Mouse (Mus musculus) mouse trophoblast stem cell (cell line): ENCODE measurements around the gene Homer2.

Source experiments
- in situ Hi-C, 2 experiments: fragments of 300-500 bp; cut with MseI, MboI; formaldehyde crosslinking; loops; 2 replicates in 1 of 2; 3 replicates in 1 of 2; pipeline ENCODE4 v1.15.1; 2025

The Homer2 gene

DNA sequence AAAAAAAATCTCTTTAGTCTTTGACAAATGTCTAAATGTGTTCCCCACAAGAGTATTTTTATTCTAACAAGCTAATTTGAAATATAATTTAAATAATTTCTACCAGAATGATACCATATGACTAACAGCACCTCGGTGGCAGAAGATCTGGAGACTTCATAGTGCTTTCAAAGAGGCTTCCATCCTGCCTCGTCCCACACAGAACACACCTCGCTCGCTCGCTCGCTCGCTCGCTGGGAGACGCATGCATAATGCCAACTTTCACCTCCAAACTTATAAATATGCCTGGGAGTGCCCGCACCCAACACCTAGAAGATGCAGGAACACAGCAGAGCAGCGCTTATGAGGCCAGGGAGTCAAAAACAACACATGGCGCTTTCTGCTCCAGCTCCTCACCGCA, 9.0 kb downstream of the Homer2 start:
- in situ Hi-C loops, result no loop called here

- in situ Hi-C loops, result no loop called here
These were observed 9.4 kb downstream of the Homer2 start for GRCm38 (mm10) chr7:81697954-81698353.

DNA sequence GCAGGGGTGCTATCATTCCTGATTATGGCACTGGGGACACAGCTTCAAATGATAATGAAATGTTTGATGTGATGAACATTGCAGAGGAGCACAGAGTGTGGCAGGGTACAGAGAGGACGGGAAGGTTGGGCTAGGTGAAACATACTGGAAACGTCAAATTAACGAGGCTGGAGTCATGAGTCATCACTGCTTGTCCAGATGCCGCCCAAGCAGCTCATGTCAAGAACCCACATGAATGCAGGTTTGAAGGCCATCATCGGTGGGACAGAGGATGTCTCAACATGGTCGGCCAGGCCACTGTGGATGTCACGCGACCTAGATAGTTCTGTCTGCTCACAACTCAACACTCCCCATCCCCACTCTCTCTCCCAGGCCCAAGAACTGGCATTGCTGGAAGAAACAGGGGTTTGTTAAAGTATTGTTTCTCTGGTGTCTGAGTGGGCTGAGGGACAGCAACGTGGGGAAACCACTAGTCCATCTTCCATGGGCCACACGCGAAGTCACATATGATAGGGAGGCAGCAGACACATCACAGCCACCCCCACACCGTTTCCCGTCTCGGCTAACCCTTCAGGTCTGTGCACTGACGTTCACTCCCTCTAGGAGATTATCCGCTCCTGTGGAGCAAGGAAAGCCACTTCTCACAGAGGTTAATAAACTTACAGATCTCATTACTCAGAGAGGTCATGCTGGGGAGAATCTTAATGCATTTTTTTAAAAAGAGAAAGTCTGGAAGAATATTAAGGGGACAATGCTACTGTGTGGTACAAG, 11.4 kb downstream of the Homer2 start:
- in situ Hi-C loops, result no loop called here

DNA sequence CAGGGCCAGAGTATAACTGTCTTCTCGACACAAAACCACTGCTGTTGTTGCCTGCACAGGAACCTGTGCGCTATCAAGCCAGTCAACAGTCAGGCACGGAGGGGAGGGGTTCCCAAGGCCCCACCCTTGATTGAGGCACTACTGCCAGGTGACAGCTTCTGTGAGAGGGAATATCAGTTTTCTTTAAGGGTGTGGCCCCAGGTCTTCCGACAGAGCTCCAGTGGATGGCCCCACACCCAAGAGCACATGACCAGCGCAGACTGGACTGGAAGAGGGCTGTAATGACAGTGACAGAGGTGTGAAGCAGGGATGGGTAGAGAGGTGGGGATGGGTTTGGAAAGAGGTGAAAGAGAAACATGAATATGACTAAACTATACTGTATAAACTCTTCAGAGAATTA, 16.3 kb downstream of the Homer2 start:
- in situ Hi-C loops, result no loop called here

- in situ Hi-C loops, result no loop called here
These were observed 18.1 kb downstream of the Homer2 start for GRCm38 (mm10) chr7:81689116-81689681.

DNA sequence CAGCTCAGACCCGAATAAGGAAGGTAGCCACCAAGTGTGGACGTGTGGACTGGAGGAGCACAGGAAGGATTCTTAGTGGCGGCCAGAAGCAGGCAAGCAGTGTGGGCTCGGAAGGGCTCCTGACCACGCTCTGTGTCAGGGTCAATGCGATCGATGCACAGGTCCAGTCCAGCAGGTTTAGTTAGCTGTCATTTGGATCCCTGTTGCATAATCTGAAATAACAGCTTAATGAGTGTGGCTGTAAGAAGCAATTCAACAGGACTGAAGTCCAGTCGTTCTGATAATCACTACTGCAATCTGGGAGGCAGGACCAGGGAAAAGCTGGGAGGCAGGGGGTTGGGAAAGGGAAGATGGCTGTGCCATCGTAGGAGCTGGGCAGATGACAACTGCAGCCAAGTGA, 18.9 kb downstream of the Homer2 start:
- in situ Hi-C loops, result no loop called here

DNA sequence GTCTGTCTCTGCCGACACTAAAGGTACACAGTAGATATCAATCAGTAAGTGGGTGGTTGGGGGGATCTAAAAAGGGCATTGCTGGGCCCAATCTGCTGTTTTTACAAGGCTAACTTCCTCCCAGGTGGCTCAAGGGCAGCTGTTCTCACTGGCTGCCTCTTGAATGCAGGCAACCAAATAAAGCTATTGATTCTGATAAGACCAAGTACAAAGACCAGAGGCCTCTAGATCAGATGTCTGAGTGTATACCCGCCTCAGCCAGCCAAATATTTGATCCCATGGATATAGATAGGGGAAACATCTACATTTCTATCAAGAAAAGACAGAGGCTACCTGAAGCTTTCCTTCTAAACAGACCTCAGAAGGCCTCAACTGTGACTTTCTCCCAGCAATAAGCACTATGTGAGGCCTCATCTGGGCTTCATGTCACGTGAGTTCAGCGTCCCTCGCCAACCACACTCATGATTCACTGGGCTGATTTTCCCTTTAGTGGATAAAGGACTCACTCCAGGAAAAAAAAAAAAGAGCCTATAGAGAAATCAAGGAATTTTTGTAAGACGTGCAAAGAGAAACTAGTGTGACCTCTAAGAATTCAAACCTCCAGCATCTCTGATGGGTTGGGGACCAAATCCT, 19.5 kb downstream of the Homer2 start:
- in situ Hi-C loops, result no loop called here

DNA sequence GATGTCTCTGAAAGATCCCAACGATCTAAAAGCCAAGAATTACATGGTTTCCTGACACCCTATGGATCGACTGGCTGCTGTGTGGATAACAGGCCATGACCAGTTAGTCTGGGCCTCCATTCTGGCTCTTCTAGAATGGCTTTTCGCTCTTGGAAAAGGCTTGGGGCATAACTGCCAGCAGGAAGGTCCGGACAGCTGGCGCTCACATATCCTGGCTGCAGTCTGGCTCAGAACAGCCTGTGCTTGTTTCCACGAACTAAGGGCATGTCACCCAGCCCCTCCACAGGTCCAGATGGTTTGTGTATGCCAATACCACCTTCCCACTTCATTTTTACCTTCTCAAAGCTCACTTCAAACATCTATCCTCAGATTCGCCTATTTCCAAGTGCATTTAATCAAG, 22.0 kb downstream of the Homer2 start:
- in situ Hi-C loops, result no loop called here

GRCm38 (mm10) chr7:81683779-81684422, 23.4 kb downstream of the Homer2 start:
- in situ Hi-C loops, result no loop called here

- in situ Hi-C loops, result no loop called here
These were observed 25.9 kb downstream of the Homer2 start for GRCm38 (mm10) chr7:81681386-81681785.

DNA sequence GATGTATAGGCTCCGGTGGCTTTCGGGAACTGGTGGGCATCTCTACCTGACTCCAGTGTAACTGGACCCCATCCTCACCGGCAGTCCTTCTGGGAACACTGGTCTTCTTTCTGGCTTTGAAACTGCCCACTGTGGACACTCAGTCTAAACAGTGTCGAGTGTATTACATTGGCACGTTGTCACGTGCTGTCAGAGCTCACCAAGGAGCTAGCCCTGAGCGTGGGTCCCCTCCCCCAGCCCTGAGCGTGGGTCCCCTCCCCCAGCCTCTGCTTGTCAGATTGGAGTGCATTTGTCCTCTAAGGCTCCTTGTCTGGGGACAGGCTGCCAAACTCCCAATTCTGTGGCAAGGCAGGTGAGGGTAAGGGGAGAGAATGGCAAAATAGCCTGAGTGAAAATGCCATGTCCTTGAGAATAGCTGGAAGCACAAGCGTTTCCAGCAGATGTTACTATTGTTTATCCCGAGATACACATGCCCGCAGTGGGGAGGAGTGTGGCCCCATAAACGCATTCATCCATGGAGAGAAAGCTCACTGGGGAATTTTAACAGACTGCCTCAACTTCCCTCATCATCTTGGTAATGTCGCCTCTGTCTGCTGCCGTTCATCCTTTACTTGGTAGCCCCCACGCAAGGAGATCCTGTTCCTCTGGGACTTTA, 33.8 kb downstream of the Homer2 start:
- in situ Hi-C loops, result no loop called here

- in situ Hi-C loops, result no loop called here
These were observed 34.5 kb downstream of the Homer2 start for GRCm38 (mm10) chr7:81672735-81673291.

- in situ Hi-C loops, result no loop called here
These were observed 40.2 kb downstream of the Homer2 start for GRCm38 (mm10) chr7:81667156-81667555.

DNA sequence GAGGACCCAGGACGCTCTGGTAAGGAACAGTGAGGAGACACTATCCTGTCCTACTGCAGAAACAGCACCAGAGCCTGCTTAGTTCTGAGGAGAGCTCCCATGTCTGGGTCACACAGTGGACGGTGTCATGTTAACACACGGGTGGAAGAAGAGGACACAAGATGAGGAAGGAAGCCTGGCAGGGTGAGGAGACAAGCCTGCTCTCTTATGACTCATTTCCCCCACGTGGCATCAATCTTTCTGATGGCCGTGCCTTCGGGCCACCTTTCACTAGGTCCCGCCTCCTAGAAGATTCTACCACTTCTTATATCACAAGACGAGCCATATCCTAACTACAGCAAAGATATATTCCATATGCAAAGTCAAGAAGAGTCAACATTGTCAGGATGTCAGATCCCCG, 40.7 kb downstream of the Homer2 start:
- in situ Hi-C loops, result no loop called here

GRCm38 (mm10) chr7:81663057-81663456, 44.3 kb downstream of the Homer2 start:
- in situ Hi-C loops, result no loop called here

GRCm38 (mm10) chr7:81657631-81658347, 49.5 kb downstream of the Homer2 start:
- in situ Hi-C loops, result no loop called here

GRCm38 (mm10) chr7:81657055-81657454, 50.3 kb downstream of the Homer2 start:
- in situ Hi-C loops, result no loop called here

- in situ Hi-C loops, result no loop called here
These were observed 50.7 kb downstream of the Homer2 start for GRCm38 (mm10) chr7:81656635-81657034.

DNA sequence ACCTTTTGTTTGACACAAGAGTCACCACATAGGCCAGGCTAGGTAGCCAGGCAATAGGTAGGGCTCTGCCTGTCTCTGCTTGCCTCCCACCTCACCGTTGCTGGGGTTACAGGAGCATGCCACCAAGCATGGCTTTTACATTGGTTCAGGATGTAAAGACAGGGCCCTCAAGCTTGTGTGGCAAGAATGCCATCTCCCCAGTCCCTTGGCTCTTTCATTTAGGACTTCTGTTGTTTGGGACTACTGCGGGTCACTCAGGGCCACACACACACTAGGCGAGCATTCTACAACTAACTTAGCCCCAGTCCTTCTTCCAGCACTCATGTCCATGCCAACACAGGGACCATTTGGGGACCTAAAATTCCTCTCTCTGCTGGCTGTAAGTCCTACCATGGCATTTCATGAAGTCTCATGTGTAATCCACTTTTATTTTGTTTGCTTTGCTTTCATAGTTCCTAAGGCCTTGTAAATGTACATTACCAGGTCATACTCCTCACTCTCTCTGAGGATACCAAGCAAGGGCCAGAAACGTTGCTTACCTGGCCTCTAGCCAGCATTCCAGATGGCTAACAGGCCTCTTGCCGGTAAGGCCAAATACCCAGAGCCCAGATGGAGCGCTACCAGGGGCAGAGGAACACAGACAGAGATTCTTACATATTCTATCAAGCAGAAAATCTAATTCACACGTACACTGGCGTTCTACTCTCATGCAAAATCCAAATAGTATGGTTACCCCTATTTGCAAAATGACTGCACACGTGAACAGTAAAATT, 52.2 kb downstream of the Homer2 start:
- in situ Hi-C loops, result no loop called here

DNA sequence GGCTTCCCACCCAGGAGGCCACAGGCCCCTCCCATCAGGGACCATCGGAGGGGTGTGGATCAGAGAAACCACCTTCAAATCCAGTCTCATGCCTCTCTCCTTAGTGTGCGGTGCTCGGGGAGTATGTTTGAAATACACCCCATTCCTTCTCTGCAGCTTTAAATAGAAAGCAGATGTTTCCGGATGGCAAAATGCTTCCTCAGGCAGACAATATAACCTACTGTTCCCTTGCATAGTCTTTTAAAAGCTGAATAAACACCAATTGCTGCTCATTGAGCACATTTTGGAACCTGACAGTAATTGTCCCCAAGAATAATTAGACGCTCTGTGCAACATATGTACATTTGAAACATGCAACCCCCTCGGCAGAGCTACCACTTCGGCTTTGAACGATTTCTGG, 53.3 kb downstream of the Homer2 start:
- in situ Hi-C loops, result no loop called here
